Mouse (Mus musculus) cortical plate, adult 2 months (tissue): Measurements from ENCODE around the gene Slc35e3.

Experiments
- CTCF ChIP-seq: fragments of 200-500 bp; IDR thresholded peaks from 2 replicates; pipeline ENCODE4 v1.5.1; 2011; ENCODE audit warnings: mild to moderate bottlenecking, control low read depth, low read length; ENCODE audit not compliant: insufficient read depth; ENCODE audit errors: extremely low read depth
- POLR2A ChIP-seq: fragments of 200-500 bp; IDR thresholded peaks from 2 replicates; pipeline ENCODE4 v1.6.1; 2011; ENCODE audit warnings: mild to moderate bottlenecking, low read length, control low read depth; ENCODE audit not compliant: insufficient read depth; ENCODE audit errors: extremely low read depth

DNA sequence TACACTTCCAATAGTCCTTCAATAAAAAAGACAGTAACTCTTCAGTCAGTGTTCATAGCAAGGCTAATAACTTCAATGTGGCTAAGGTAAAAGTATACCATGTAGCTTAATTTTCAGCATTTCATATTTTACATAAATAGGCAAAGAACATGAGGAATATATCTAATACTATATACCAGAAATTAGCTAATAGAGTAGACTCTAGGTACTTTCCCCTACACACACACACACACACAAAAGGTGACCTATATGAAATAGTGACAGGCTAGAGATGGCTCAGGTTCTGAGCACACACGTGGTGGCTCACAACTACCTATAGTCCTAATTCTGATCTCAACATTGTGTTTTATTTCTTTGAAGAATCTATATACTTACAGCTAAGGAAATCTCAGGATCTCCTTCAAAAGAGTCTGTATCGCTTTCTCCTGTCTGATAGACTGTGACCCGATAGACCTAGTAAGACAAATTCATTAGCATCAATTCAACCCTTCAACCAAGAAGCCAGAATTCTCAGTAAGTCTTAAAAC lies 55.3 kb downstream of the Slc35e3 start:
- TF ChIP-seq CTCF (no peak), POLR2A (no peak)
